Mouse (Mus musculus) embryonic facial prominence, embryonic 14.5 days (tissue): ENCODE measurements around the gene Msi2. TPM values are rescaled to one million over a fixed set of nuclear protein-coding genes. Genes with fewer than 3 reads are reported as not detected.

Source experiments
- ATAC-seq: fragments of 200-750 bp; cut with Nextera tagmentation; 2 replicates; pipeline ENCODE4 v1.8.0; 2017; ENCODE audit warnings: low read depth, moderate number of reproducible peaks, moderate TSS enrichment
- DNase-seq: peaks from one replicate; pipeline ENCODE4 v3.0.0-alpha.2; 2015; ENCODE audit warnings: low spot score
- H3K27ac ChIP-seq: fragments of 300-500 bp; sonication (generic); replicated peaks from 2 replicates; pipeline ENCODE4 v1.5.1; 2014; ENCODE audit warnings: low read depth, mild to moderate bottlenecking, low read length, moderate library complexity
- H3K27me3 ChIP-seq: fragments of 300-500 bp; sonication (generic); replicated peaks from 2 replicates; pipeline ENCODE4 v1.6.1; 2014; ENCODE audit warnings: low read length; ENCODE audit not compliant: control insufficient read depth, insufficient read depth
- H3K36me3 ChIP-seq: fragments of 300-500 bp; sonication (generic); 2 replicates; pipeline ENCODE4 v1.6.1; 2014; ENCODE audit warnings: low read length, mixed read lengths; ENCODE audit not compliant: control insufficient read depth, insufficient read depth
- H3K4me1 ChIP-seq: fragments of 300-500 bp; sonication (generic); 2 replicates; pipeline ENCODE4 v1.6.1; 2014; ENCODE audit warnings: antibody characterized with exemption, low read length; ENCODE audit not compliant: control insufficient read depth, insufficient read depth
- H3K4me2 ChIP-seq: fragments of 300-500 bp; sonication (generic); 2 replicates; pipeline ENCODE4 v1.6.1; 2014; ENCODE audit warnings: low read depth, mild to moderate bottlenecking, low read length, moderate library complexity, mixed read lengths
- H3K4me3 ChIP-seq: fragments of 300-500 bp; sonication (generic); 2 replicates; pipeline ENCODE4 v1.5.1; 2014; ENCODE audit warnings: low read depth, mild to moderate bottlenecking, low read length
- H3K9ac ChIP-seq: fragments of 300-500 bp; sonication (generic); 2 replicates; pipeline ENCODE4 v1.6.1; 2014; ENCODE audit warnings: low read depth, mild to moderate bottlenecking, low read length, moderate library complexity, mixed read lengths
- H3K9me3 ChIP-seq: fragments of 300-500 bp; sonication (generic); 2 replicates; pipeline ENCODE4 v1.6.1; 2016; ENCODE audit warnings: low read length; ENCODE audit not compliant: control insufficient read depth
- WGBS: fragments of 180-500 bp; shearing (Covaris S2); extraction: QIAGEN DNeasy Blood & Tissue Kit; methylation state at CpG from one replicate; pipeline ENCODE4 v1.1.7; 2014; 5-methylcytosine and 5-hydroxymethylcytosine counted together
- polyA plus RNA-seq: library from polyadenylated mRNA; unstranded; fragments of >200 nt; fragmentation: Nextera tagmentation; extraction: Ambion mirVana; gene quantifications from 2 replicates; pipeline ENCODE4 v1.2.1, GENCODE M21; 2014

Msi2 gene
- polyA plus RNA-seq, 1 experiment from 2014 or later, result 15.2 TPM

DNA sequence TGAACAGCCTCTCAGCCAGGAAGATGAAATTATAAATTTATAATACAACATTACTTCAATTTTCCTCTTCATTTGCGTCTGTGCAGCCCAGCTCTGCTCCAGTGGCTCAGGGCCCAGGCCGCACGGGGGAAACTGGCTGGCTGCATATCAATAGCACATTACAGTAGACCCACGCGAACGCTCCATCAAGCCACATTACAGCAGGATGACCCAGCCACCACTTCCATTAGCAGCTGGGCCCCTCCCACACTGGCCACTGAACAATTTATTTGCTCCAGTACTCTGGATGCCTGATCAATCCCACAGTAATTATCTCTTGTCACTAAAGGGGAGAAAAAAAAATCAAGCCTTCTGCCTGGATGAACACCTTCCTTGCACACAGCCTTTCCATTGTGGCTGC, 328.8 kb downstream of the Msi2 start:
- H3K27me3 ChIP-seq, result no peaks in the 10 kb centered on the region
- DNase-seq (peak; percentile 58), ATAC-seq (peak; percentile 30; the same call in 1 of the 2 replicates)
- no peak overlapping the region for H3K4me3 ChIP-seq
- no peak overlapping the region for H3K9ac ChIP-seq
- no peak overlapping the region for H3K27ac ChIP-seq
- 90% methylated on average over 6 of the region's 6 CpGs for WGBS
- H3K4me1 ChIP-seq, result peaks cover 3% of the 10 kb centered on the region; the same call in 1 of the 2 replicates
- no peak overlapping the region for H3K4me2 ChIP-seq
- H3K36me3 ChIP-seq, result peaks cover 18% of the 10 kb centered on the region; the same call in 1 of the 2 replicates
- no peaks in the 10 kb centered on the region for H3K9me3 ChIP-seq

DNA sequence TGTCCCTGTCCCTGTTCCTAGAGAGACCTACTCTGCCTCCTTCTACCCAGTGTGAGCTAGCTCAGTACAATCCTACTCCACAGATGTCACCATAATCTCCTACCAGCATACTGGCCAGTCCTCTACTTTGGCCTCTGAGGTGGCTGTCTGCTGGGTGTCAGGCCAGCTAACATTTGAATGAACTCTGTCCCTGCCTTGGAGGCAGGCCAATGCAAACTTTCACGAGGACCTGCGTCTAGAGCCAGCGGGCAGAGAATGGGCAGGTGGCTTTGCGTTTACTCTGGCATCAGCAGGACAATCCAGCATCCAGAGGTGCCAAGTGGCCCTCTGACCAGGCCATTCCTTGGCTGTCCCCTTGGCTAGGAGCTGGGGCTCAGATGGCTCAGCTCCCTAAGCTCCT, 331.4 kb downstream of the Msi2 start:
- WGBS, result 88% methylated on average over 4 of the region's 4 CpGs

DNA sequence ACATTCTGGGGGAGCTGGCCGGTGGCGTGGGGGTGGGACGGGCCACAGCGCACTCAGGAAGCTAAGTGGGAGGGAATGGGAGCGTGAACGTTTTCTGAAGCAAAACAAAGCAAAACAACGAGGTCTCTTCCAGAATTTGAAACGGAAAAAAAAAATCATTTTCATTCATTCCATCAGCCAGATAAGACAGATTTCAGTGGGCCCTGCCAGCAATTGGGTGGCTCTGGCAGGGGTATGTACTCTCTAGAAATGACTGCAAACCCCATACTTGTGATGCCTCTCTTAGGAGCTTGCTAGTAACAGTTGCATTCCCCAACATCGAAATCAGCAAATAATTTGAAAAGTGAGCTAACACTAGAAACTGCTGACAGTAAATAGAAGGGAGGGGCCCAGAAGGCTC, 335.9 kb downstream of the Msi2 start:
- Histone ChIP-seq H3K9ac (no peak overlapping the region), H3K36me3 (peaks cover 17% of the 10 kb centered on the region; the same call in 1 of the 2 replicates), H3K27me3 (no peaks in the 10 kb centered on the region), H3K4me3 (no peak overlapping the region), H3K9me3 (no peaks in the 10 kb centered on the region), H3K27ac (no peak overlapping the region), H3K4me1 (no peaks in the 10 kb centered on the region), H3K4me2 (no peak overlapping the region)
- 88% methylated on average over 9 of the region's 9 CpGs for WGBS
- no peak for DNase-seq
- ATAC-seq, result no peak

More for the DNA sequence above, 331.4 kb downstream of the Msi2 start:
- ATAC-seq (no peak), DNase-seq (no peak)
- no peaks in the 10 kb centered on the region for H3K4me1 ChIP-seq
- no peaks in the 10 kb centered on the region for H3K9me3 ChIP-seq
- no peak overlapping the region for H3K4me3 ChIP-seq
- H3K36me3 ChIP-seq, result peaks cover 13% of the 10 kb centered on the region; the same call in 1 of the 2 replicates
- H3K27me3 ChIP-seq, result no peaks in the 10 kb centered on the region
- no peak overlapping the region for H3K27ac ChIP-seq
- no peak overlapping the region for H3K4me2 ChIP-seq
- no peak overlapping the region for H3K9ac ChIP-seq

DNA sequence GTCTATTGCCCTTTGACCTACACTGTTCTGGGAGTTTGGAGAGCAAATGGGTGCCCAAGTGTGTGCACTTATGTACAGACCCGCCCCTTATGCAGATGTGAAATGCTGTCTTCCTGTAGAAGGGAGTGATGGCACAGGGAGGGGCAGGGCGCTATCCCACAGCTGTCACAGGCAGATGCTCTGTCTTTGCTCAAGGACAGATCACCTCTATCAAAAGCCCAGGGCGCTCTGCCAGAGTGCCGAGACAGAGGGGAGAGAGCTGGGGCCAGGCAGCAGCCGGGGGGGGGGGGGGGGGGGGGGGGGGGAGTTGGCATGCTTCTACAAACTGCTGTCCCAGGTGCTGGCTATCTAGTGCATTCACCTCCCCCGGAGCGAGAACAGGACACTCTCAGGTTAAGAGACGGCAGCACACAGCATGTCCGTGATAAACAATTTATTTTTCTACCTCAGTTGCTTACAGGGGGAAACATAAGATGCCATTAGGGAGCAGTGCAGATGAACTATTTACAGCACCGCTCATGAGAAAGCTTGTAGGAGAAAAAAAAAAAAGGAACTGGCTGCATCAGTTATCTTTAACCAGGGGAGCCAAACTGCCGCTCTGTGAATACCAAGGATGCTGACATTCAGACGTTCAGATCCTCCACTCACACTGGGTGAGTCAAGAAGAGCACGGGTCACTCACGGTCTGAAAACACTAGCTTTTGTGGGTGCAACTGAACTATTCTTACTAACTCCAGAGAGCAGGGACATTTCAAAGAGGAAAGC, 337.0 kb downstream of the Msi2 start:
- H3K9ac ChIP-seq, result no peak overlapping the region
- no peak overlapping the region for H3K27ac ChIP-seq
- no peaks in the 10 kb centered on the region for H3K27me3 ChIP-seq
- no peaks in the 10 kb centered on the region for H3K9me3 ChIP-seq
- peaks cover 17% of the 10 kb centered on the region; the same call in 1 of the 2 replicates for H3K36me3 ChIP-seq
- H3K4me2 ChIP-seq, result no peak overlapping the region
- DNase-seq (no peak), ATAC-seq (no peak)
- WGBS, result 60% methylated on average over 11 of the region's 14 CpGs
- H3K4me3 ChIP-seq, result no peak overlapping the region
- H3K4me1 ChIP-seq, result no peaks in the 10 kb centered on the region

DNA sequence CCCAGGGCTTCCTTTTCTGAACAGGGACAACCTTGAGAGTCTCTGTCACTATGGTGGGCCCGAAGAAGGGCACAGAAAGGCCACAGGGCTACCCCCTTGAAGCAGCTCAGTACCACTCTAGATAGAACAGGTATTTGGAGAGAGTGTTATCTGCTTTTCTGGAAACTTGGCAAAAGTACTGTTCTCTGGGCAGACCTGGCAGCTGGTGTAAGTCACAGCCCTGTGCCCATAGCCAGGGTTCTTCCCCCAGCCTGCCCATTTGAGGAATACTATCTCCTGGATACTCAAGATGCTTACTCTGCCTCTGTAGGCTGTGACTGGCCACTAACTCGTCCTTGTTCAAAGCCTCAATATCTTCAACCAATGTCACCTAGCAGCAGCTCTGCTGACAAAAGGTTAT, 338.7 kb downstream of the Msi2 start:
- whole genome bisulfite sequencing, result 84% methylated on average over 2 of the region's 2 CpGs
- 0 out of 2 replicates have a peak, but pooled peaks have one; percentile 4 for ATAC-seq
- H3K36me3 ChIP-seq, result 0 out of 2 replicates have a peak, but pooled peaks cover 6% of the 10 kb centered on the region

DNA sequence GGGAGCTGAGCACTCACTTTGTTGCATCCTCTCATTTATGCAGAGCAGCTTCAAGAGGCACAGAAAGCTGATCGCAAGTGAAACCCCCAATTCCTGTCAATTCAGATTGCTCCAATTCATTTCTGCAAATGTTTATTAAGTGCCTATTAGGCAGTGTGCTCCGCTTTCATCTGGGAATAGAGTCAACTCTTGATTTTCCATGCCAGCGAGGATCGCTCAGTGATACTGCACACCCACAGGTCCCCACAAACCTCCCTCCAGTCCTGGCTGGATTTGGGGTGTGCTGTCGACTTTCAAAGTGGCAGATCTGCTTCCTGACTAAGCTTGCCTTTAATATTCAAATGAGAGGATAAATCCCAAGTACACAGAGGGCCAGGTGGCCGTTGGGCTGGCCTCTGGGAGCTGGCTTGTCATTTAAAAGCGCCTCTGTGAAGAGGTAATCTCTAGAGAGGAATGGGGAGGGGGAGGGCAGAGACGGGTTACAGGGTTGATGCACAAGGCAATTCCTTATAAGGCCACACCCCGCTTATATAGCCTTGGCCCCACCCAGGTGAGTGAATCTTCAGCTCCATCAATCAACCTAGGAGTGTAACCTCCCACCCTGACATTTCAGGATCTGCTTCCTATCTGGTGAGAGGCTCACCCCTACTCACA, 339.5 kb downstream of the Msi2 start:
- DNase-seq (peak; percentile 37), ATAC-seq (peak; percentile 45)
- 0 out of 2 replicates have a peak, but pooled peaks cover 6% of the 10 kb centered on the region for H3K36me3 ChIP-seq
- no peak overlapping the region for H3K4me3 ChIP-seq
- H3K9me3 ChIP-seq, result no peaks in the 10 kb centered on the region
- no peaks in the 10 kb centered on the region for H3K27me3 ChIP-seq
- no peaks in the 10 kb centered on the region for H3K4me1 ChIP-seq
- H3K4me2 ChIP-seq, result no peak overlapping the region
- H3K27ac ChIP-seq, result no peak overlapping the region
- 66% methylated on average over 9 of the region's 9 CpGs for WGBS
- no peak overlapping the region for H3K9ac ChIP-seq

More for the DNA sequence above, 338.7 kb downstream of the Msi2 start:
- no peak for DNase-seq
- Histone ChIP-seq H3K9ac (no peak overlapping the region), H3K9me3 (no peaks in the 10 kb centered on the region), H3K4me3 (no peak overlapping the region), H3K4me1 (no peaks in the 10 kb centered on the region), H3K4me2 (no peak overlapping the region), H3K27me3 (no peaks in the 10 kb centered on the region), H3K27ac (no peak overlapping the region)

DNA sequence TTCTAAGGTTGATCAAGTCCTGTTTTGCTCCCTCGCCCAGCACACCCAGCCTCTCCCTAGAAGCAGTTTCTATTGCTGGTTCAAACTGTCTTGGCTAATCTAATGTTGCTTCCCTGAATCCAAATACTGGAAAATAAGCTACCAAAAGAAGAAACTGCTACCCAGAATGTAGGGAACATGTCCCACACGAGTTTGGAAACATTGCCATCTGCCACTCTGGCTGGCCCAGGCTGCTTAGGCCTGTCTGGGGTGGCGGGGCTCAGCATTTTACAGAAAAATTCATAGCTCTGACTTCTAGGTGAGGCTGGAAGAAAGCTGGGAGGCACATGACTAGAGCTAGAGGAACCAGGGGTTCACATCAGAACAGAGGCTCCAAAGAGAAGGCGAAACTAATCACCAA, 345.7 kb downstream of the Msi2 start:
- 68% methylated on average over 4 of the region's 4 CpGs for WGBS

DNA sequence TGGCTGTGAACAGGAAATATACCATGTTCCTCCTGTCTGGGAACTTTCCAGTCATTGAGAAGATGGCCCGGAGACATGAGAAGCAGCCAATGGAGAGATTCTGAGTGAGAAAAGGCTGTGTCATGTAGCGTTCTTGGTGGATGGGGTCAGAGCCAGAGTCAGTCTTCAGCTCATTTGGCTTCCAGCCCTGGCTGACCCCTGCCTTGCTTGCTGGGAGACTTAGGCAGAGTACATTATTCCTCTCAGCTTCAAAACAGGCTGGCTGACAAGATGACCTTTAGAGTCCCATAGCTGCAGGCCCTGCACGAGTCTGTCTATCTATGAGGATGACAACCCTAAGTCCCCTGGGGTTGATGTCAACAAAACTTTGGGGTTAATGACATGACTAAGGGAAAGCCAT, 348.4 kb downstream of the Msi2 start:
- Histone ChIP-seq H3K9me3 (no peaks in the 10 kb centered on the region), H3K4me2 (no peak overlapping the region), H3K4me3 (no peak overlapping the region), H3K9ac (no peak overlapping the region), H3K27me3 (no peaks in the 10 kb centered on the region), H3K27ac (no peak overlapping the region), H3K4me1 (peaks cover 6% of the 10 kb centered on the region; the same call in 1 of the 2 replicates), H3K36me3 (peaks cover 19% of the 10 kb centered on the region; the same call in 1 of the 2 replicates)
- ATAC-seq (no peak), DNase-seq (no peak)
- 61% methylated on average over 3 of the region's 3 CpGs for WGBS

More for the DNA sequence above, 345.7 kb downstream of the Msi2 start:
- ATAC-seq (no peak), DNase-seq (no peak)
- Histone ChIP-seq H3K27me3 (no peaks in the 10 kb centered on the region), H3K4me3 (no peak overlapping the region), H3K4me2 (no peak overlapping the region), H3K27ac (0 out of 2 replicates have a peak overlapping the region, but pooled peaks have one; percentile 8), H3K9me3 (no peaks in the 10 kb centered on the region), H3K9ac (no peak overlapping the region), H3K36me3 (peaks cover 6% of the 10 kb centered on the region; the same call in 1 of the 2 replicates), H3K4me1 (peaks cover 6% of the 10 kb centered on the region; the same call in 1 of the 2 replicates)
